Mouse (Mus musculus): Measurements from ENCODE around the gene Adh7. TPM values are rescaled to one million over a fixed set of nuclear protein-coding genes. Genes with fewer than 3 reads are reported as not detected.

The Adh7 gene
- total RNA-seq, 2 experiments from 2014 or later: 0.07 TPM; not detected in 1

DNA sequence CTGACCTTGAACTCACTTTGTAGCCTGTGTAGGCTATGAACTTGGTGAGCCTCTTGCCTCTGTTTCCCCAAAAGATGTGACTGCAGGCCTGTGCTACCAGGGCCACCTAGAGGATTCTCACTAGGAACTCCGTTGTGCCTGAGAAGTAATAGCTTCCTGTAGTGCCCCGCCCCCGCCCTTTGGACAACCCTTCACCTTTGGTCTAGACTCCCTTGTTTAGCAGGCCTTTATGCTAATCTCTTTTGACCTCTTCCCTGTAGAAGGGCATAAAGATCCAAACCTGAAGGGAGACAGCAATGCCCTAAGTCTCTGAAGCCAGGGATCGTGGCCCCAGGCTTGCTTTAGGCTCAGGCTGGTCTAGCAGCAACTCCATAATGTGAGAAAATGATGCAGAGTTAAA is 5.0 kb downstream of the Adh7 start:
- no peak for DNase-seq (ENCODE audit: extremely low spot score in 1 of 2, low spot score in 1 of 2)

DNA sequence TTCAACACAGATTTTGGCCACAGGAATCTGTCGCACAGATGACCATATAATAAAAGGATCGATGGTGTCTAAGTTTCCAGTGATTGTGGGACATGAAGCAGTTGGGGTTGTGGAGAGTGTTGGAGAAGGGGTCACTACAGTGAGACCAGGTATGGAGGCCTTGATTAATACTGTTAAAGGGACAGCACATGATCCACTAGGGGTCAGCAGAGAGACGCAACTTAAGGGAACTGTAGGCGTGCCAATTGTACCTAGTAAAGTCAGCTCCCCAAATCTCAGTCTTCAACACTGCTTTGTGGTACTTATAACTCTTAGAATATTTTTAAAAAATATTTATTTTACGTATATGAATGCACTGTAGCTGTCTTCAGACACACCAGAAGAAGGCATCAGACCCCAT is 5.4 kb downstream of the Adh7 start:
- peak in 1 of 2 experiments; percentile 66 for DNase-seq (ENCODE audit: extremely low spot score in 1 of 2, low spot score in 1 of 2)

DNA sequence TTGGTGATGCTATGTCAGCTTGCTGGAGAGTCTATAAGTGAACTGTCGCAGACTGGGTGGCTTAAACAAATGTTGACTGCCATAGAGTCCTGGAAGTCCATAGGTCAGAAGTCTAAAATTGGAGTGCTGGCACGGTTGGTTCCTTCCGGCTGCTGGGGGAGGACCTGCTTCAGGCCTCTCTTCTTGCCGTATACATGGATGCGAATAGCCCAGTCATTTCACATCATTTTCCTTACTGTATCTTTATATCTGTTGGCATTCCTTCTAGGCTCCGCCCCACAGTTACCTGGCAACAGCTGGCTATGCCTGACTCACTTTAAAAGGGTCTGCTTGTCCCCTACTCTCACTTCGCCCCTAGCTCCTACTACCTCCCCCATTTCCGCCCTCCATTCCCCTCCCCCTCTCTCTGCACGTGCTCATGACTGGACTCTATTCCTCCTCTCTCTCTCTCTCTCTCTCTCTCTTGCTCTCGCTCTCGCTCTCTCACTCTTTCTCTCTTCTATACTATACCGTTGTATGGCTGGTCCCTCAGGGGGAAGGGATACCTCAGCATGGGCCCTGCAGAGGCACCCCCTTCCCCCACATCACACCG is 6.9 kb downstream of the Adh7 start:
- DNase-seq (ENCODE audit: extremely low spot score in 1 of 2, low spot score in 1 of 2): no peak

DNA sequence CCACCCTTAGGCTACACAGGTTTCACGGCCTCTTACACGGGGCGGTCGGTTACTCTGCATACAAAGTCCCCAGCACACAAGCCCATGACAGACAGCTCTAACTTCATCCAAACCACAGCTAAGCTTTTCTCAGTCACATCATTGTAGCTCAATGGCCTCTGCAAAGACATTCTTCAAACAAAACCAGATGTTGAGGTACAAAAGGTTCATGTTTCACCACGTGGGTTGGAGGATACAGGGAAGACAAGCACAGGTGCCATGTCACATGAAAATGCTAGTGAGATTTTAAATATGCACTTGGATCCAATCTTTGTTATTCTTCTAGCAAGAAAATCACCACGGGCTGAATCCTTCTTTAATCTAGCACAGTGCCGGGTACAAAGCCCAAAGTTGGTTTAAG is 7.8 kb downstream of the Adh7 start:
- no peak for DNase-seq (ENCODE audit: extremely low spot score in 1 of 2, low spot score in 1 of 2)

DNA sequence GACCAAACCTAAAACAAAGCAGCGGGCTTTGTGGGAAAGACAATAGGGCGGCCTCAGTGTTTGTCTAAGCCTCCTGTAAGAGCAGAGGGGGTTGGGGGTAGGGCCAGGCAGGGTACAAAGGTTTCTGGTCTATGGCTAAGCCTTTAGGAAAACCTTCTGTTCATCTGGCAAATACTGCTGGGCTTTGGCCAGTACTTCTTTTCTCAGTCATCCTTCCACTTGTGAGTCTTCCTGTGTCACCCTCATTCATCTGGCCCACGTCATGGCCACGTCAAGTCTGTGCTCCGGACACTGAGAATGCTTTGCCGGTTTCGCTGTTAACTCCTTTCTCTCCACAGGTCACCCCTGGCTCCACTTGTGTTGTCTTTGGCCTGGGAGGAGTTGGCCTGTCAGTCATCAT is 8.3 kb downstream of the Adh7 start:
- DNase-seq (ENCODE audit: extremely low spot score in 1 of 2, low spot score in 1 of 2): no peak

DNA sequence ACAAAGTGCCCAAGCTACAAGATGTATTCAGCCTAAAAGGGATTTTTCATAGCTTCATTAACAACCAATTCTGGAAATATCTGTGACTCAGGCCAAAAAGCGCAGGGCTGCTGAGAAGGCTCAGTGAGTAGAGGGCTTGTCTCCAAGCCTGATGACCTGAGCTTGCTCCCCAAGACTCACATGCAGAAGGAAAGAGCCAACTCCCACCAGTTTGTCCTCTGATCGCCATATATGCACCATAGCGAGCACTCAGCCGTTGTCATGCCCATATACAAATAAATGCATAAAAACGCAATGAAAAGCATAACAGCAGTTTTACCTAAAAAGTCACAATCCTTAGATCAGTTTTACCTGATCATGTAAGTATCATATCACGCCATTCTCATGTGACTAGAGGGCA is 8.9 kb downstream of the Adh7 start:
- no peak for DNase-seq (ENCODE audit: extremely low spot score in 1 of 2, low spot score in 1 of 2)

DNA sequence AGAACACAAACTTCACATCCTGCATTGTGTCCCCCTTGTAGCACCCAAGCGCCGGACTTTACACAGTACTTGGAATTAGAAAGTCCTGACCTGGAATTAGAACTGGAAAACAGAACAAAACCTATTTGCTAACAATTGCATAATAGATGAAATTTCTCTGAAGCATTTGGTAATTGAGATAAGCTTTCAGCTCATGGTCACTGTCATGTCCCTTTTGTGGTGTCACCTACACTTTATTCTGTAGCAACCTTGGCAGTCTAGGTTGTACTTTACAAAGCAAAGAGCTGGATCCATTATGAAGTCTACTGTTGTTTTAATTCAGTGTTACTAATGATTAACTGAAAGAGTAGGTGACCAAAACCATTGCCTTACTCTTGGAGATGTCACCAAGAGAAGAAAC is 9.5 kb downstream of the Adh7 start:
- DNase-seq (ENCODE audit: extremely low spot score in 1 of 2, low spot score in 1 of 2): no peak

DNA sequence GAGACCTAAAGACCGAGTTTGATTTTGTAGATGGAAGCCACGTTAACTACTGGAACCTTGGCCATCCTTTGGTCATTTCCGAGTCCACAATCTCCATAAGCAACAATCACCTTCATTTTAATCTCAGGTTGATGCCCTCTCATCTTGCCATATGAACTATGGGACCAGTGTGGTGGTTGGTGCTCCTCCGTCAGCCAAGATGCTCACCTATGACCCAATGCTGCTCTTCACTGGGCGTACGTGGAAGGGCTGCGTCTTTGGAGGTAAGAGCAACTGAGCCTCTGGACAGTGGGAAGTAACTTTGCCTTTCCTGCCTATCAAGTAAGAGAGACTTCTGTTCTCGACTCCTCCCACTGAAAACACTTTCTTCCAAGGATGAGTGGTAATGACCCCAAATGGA is 10.2 kb downstream of the Adh7 start:
- no peak for DNase-seq (ENCODE audit: extremely low spot score in 1 of 2, low spot score in 1 of 2)

DNA sequence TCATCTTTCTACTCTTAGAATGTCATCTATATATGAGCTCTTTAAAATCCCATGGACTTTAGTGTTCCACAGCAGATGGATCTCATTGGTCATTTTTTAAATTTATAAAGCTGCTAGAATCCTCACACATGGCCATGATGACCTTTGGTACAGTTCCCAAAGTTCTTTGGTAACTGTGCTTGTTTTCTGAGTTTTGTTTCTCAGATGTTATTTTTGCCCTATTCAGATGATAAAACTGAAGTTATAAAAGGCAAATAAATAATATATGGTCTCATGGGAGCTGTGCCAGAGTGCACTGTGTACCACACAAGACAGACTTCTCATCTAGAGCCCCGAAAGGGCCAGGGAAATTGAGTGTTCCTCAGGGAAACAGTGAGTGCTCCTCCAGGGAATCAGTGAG is 11.9 kb downstream of the Adh7 start:
- no peak for DNase-seq (ENCODE audit: extremely low spot score in 1 of 2, low spot score in 1 of 2)

DNA sequence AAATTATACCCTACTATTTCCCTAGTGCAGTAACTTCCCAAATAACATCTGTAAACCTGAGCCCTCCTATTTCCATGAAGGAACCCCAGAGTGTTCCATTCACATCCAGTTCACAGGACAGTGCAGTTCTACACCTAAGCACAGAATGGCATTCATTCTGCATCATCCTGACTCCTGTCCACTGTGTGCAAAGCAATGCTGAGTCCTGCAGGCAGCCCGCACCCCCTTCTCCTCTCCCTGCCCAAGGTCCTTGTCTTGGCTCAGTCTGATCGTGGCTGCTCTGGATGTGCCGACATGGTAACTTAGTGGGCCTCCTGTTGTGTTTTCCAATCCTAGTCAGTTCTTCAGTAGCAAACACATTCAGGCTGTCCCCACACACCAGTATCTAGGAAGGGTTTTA is 12.7 kb downstream of the Adh7 start:
- no peak for DNase-seq (ENCODE audit: extremely low spot score in 1 of 2, low spot score in 1 of 2)

DNA sequence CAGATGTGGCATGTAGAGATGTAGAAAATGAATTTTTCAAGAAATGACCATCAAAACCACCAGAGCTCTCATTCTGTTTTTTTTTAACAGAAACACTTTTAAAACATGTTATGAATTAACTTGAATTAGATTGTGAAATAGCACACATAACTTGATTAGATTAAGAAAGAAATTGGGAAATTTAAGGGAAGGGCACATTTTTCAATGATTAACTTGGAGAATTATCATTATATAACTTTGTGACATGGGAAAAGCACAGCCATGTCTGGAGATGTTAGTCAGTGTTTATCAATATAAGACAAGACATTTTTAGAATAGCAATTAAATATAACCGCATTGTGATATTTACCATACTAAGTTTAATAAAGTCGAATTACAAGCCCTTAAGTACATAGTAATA is 14.0 kb downstream of the Adh7 start:
- DNase-seq (ENCODE audit: extremely low spot score in 1 of 2, low spot score in 1 of 2): no peak

DNA sequence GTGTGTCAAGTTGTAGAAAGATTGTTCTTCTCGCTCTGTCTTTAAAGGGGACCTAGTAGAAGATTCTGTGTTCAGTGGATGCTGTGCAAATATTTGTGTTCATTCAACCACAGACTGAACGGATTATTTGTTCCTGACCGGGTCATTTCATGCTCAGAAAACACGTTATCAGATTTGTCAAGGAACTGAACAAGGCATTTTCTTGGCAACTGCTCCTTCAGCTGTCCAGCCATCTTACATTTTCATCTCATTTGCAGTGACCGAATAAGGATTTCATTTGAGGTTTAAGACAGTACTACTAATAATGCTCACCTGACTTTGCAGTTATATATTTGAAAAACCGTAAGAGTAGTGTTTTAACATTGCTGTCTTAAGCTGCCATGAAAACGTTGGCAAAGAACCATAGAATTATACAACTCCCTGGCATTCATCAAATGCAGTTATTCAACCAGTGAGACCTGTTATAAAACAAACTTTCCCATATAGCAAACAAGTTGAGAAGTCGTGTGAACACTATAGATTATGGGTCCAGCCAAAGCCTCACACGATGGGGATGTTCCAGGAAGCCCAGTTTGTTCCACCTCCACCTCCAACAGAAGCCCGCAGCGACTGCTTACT is 19.1 kb downstream of the Adh7 start:
- no peak for DNase-seq (ENCODE audit: extremely low spot score in 1 of 2, low spot score in 1 of 2)

DNA sequence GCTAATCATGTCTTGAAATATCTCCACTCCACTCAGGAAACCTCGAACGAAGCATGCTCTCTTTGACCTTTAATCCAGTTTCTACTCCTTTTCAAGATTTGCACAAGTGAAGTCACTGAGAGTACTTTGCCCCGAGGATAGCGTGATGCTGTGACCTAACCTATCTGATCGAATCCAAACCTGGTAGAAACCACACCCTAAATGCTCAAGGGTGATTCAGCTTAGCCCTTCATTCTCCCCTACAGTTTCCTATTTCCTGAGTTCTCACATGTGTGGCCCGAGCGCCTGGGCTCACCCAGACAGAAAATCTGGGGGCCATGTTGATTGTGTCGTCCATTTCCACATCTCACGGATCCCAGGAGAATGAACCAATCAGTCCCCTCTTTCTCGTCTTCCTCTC is 20.5 kb downstream of the Adh7 start:
- DNase-seq (ENCODE audit: extremely low spot score in 1 of 2, low spot score in 1 of 2): no peak

DNA sequence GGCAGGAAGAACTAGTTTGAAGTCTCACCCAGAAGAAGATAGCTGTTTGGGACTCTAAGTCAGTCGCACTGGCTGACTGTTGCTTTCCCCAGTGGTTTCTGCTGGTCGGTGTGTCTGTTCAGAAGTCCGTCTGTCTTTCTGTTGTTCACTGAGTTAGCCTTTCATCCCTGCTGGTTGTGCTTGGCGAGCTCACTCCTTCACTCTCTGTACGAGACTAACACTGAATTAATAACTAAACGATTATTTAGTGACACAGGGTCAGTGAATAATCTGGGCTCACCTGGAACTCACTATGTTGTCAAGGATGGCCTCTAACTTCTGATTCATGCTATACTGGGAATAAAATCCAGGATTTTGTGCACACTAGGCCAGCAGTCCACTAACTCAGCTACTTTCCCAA is 21.9 kb downstream of the Adh7 start:
- DNase-seq (ENCODE audit: extremely low spot score in 1 of 2, low spot score in 1 of 2): no peak

DNA sequence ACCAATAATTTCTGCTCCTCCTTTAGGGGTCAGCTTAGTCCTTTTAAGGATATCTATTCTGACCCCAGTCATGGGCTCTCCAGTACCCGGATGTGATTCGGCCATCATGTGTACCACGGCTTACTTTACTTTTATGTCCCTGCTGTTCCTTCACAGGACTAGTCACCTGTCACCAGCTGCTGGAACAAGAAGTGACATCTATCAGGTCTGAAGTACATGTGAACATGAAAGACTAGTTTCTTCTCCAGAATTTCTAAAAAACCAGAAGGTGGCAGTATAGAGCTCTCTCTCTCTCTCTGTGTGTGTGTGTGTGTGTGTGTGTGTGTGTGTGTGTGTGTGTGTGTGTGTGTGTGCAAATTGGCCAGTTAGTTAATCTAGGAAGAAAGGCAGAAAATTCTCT is 22.9 kb downstream of the Adh7 start:
- no peak for DNase-seq (ENCODE audit: extremely low spot score in 1 of 2, low spot score in 1 of 2)

DNA sequence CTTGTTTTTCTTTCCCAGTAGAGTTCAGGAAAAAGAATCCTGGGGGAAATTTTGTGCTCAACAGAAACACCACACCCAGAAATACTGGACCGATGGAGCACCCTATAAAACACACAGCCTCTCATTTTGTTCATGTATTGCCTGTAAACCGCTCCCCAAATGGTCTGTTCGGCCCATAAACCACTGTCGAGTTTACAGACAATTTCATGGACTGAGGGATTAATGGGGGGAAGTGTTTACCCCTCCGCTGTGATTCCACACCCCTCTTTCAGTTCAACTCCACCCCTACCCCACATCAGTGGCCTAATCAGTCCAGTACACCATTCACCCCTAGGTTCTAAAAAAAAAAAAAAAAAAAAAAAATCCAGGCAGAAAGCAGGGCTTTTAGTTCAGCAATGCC is 23.4 kb downstream of the Adh7 start:
- no peak for DNase-seq (ENCODE audit: extremely low spot score in 1 of 2, low spot score in 1 of 2)

DNA sequence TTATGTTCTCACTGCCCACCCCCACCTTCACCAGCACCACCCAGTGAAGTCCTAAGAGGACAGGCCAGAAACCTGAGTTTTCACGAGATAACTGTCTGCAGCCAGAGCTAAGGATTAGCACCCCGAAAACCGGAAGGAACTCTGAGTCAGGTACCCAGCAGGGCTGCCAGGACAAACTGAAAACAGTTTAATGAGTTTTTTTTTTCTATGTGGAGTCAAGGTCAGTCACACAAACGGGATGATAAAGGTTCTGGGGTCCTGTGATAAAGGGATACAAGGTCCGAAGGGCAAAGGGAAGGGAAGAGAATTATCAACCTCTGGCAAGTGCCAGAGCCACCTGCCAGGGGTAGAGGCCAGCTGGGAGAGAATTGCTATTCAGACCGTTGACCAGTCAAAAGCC is 23.8 kb downstream of the Adh7 start:
- no peak for DNase-seq (ENCODE audit: extremely low spot score in 1 of 2, low spot score in 1 of 2)

DNA sequence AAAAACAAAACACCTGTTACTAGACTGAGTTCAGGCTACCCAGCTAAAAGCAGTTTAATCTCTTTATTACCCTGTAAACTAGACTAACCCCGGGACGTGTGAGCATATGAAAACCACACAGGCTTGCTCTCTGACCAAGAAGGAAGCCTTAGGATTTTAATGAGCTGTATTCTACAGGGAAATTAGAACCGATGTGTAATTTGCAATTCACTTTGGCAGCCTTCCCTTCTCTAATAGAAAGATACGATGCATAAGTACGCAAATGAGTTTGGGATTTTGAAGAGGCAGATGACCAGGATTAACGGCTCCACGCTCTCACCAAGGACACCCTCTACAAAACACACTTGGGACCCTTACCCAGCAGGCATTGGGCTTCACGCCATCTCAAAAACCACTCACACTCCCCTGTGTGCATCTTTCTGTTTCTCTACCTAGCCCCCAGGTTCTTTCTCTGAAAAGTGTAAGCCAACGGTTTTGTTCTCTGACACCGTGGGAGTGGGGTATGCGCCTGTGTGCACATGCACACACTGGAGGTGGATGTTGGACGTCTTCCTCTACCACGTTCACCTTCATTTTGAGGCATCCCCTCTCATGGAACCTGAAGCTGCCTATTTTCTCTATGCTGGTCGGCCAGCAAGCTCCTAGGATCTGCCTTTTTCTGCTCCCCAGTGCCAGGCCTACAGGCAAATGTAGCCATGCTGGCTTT is 24.6 kb downstream of the Adh7 start:
- no peak for DNase-seq (ENCODE audit: extremely low spot score in 1 of 2, low spot score in 1 of 2)

DNA sequence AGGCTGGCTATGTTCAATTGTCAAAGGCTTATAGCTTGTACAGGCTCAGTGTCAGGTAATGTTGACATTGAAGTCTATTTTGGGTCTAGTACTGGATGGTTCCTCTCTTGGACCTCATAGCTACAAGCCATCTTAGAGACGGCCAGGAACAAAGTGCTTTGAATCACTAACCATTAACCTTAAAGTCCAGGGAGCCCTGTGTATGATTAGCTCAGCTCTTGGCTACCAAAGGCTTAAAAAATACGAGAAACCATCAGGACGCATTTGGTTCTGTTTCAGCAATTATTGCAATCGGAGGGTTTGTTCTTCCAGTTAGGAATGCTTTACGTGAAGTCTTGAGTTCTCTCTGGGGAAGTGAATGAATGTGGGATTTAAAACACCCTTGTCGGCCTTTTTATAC is 25.4 kb downstream of the Adh7 start:
- DNase-seq (ENCODE audit: extremely low spot score in 1 of 2, low spot score in 1 of 2): no peak

DNA sequence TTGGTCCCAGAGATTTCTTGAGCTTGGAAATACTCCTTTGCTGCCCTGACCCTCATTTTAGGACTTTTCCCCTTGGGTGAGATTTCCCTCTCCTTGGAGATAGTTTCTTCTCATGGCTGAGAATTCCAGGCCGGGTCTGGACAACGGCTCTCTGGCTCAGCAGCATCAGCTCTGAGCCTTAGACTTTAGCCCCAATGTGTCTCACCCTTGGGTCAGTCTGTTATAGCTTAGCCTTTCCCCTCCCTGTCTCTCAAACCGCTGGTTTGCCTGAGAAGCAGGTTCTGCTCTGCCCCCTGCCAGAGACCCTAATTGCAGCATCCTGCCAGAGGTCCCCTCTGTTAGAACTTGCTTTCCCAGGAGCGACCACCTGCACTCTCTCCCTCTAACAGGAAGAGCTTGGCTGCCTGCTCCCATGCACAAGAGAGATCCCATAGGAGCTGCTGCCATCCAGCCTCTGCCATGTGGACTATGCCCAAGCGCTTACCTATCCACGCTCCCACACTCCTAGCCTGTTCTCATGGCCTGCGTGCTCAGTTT is 26.8 kb downstream of the Adh7 start:
- no peak for DNase-seq (ENCODE audit: extremely low spot score in 1 of 2, low spot score in 1 of 2)

DNA sequence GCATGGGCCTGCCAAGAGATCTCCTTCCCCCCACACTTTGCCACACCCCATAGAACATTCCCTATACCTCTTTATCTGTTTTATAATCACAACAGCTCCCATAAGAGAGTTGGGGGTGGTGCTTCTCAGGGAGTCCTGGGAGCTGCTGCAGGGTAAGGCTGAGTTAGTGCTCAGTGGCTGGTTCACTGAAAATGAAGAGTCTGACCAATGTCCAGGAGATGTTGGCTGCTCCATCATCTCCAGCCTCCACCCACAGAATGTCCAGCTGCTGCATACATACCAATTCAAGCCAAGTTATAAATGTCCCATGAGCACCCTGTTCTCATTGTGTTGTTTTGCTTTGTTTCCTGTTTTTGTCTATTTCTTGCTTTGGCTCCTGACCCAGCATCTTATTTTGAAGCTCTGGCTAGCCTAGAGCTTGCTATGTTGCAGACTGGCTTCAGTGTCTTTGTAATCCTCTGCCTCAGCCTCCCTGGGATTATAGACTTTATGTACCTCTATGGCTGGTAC is 29.0 kb downstream of the Adh7 start:
- no peak for DNase-seq (ENCODE audit: extremely low spot score in 1 of 2, low spot score in 1 of 2)

DNA sequence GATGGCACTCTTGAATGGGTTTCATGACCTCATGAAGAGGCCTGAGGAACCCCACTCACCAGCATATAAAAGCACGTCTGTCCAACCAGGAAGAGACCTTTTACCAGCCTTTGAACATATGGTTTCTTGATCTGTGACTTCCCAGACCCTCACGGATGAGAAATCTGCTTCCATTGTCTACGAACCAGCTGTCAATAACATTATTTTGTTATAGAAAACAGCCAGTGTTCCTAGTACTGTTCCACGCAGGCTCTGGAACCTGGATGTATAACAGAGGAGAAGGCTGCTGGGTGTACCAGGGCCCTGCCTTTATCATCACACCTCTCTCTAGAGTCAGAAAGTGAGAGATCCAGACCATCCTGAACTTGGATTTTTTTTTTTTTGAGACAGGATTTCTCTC is 29.7 kb downstream of the Adh7 start:
- DNase-seq (ENCODE audit: extremely low spot score in 1 of 2, low spot score in 1 of 2): no peak

All from layer of hippocampus, postnatal 25 days (tissue).